Mouse (Mus musculus) sigmoid colon, adult 10 weeks (tissue): ENCODE measurements around the gene Dtd1. TPM values are rescaled to one million over a fixed set of nuclear protein-coding genes. Genes with fewer than 3 reads are reported as not detected.

Source experiments
- polyA plus RNA-seq: library from polyadenylated mRNA; stranded (reverse); fragments of 350-450 nt; fragmentation: Illumina TruSeq; extraction: RNeasy Lipid Tissue Mini Kit (QIAGEN cat#74804); gene quantifications from one replicate; pipeline ENCODE4 v1.2.3, GENCODE M21; 2014; ENCODE audit warnings: low read depth, low replicate concordance

Gene Dtd1
- polyA plus RNA-seq, result 10.7 TPM

GRCm38 (mm10) chr2:144599831-144600687 is at the start of gene Dtd1:
TSS of gene Dtd1 (plus strand) at chr2:144599897.

GRCm38 (mm10) chr2:144550529-144550928 is 49.2 kb upstream of the Dtd1 start, which contains the start of gene Rbbp9:
TSS of gene Rbbp9 (minus strand) at chr2:144550869.

GRCm38 (mm10) chr2:144555820-144556552 is 43.7 kb upstream of the Dtd1 start, which contains the start of gene Sec23b:
TSS of gene Sec23b (plus strand) at chr2:144556229.

GRCm38 (mm10) chr2:144593951-144594651 is 5.6 kb upstream of the Dtd1 start, which contains the start of gene Smim26:
TSS of gene Smim26 (plus strand) at chr2:144594054.

Other genes with a start within 250 kb of the Dtd1 start
- gene Kat14, start 230.9 kb upstream of the Dtd1 start, polyA plus RNA-seq, result 6.9 TPM
- gene Pet117, start 230.9 kb upstream of the Dtd1 start, polyA plus RNA-seq, result 6.8 TPM
- gene Dzank1, start 72.5 kb upstream of the Dtd1 start, polyA plus RNA-seq, result 1.7 TPM
- gene Polr3f, start 72.2 kb upstream of the Dtd1 start, polyA plus RNA-seq, result 37.8 TPM
- gene Rbbp9, start 49.0 kb upstream of the Dtd1 start, polyA plus RNA-seq, result 64.1 TPM
- gene Sec23b, start 43.7 kb upstream of the Dtd1 start, polyA plus RNA-seq, result 82.3 TPM
- 23.1 TPM for gene Smim26, start 5.8 kb upstream of the Dtd1 start, polyA plus RNA-seq
- not detected for gene Scp2d1, start 223.8 kb downstream of the Dtd1 start, polyA plus RNA-seq